Comparison of ENCODE assay signal across 19 mouse cellular contexts in genomic region chr7:64056498-64056897, GRCm38 (mm10).
DNase-seq lines count a peak whose midpoint lies in the region; TF ChIP-seq lines count a peak whose summit lies in the region.
"Had no signal": no experiment of that assay in that cellular context is flagged by ENCODE, and none has a peak within 500 bp of the region (broad histone marks: within the 10 kb centered on the region; RNA-seq: fewer than 3 reads in every experiment).

No protein-coding gene starts in this region.

- H3K27me3 ChIP-seq in testis, adult 2 months (ENCODE audit: control insufficient read depth, insufficient read depth, low read length) = no peaks in the 10 kb centered on the region
- H3K27me3 ChIP-seq: embryonic facial prominence, embryonic 12.5 days; forebrain, embryonic 15.5 days; megakaryocyte, embryonic 14.5 days had no signal

- H3K36me3 ChIP-seq in testis, adult 2 months (ENCODE audit: control insufficient read depth, insufficient read depth, low read length) = no peaks in the 10 kb centered on the region
- H3K36me3 ChIP-seq: embryonic facial prominence, embryonic 12.5 days; forebrain, embryonic 15.5 days; hindbrain, embryonic 10.5 days; limb, embryonic 10.5 days had no signal

- H3K4me1 ChIP-seq in testis, adult 2 months (ENCODE audit: control insufficient read depth, insufficient read depth, low read length) = 0 out of 2 replicates have a peak, but pooled peaks cover 4% of the 10 kb centered on the region
- H3K4me1 ChIP-seq: embryonic facial prominence, embryonic 12.5 days had no signal

- H3K4me3 ChIP-seq in layer of hippocampus, adult 2 months = no peak overlapping the region
- peak overlapping the region; percentile 72 for H3K4me3 ChIP-seq in testis, adult 2 months (ENCODE audit: control insufficient read depth, low read depth, low read length)
- H3K4me3 ChIP-seq: embryonic facial prominence, embryonic 12.5 days; erythroblast, embryonic 14.5 days; forebrain, embryonic 15.5 days; hindbrain, embryonic 10.5 days; limb, embryonic 10.5 days had no signal

- no peak for TF ChIP-seq POLR2A in testis, adult 2 months (IDR thresholded peaks at IDR 0.05; ENCODE audit: control insufficient read depth, low read depth, low read length)

- TF ChIP-seq CTCF in layer of hippocampus, adult 2 months (conservative IDR thresholded peaks at IDR 0.05) = peak; percentile 51
- no peak for TF ChIP-seq CTCF in testis, adult 2 months (IDR thresholded peaks at IDR 0.05; ENCODE audit: control insufficient read depth, insufficient read depth, insufficient replicate concordance, low read depth, low read length)

- DNase-seq in cerebellum, adult 18-20 months = peak; percentile 36 to 45
- DNase-seq in cerebellum, adult 8-10 months = no peak
- DNase-seq in layer of hippocampus, adult 2 months (ENCODE audit: low spot score in 2 of 2) = no peak
- DNase-seq in layer of hippocampus, adult 9-10 months (ENCODE audit: low spot score) = no peak
- no peak for DNase-seq in testis, postnatal 10 days (ENCODE audit: low spot score)
- no peak for DNase-seq in neural tube, embryonic 10.5 days (ENCODE audit: extremely low spot score, low spot score)
- DNase-seq: adrenal gland, postnatal 25 days; gastrocnemius, postnatal 36 days; kidney, adult 2 months; kidney, postnatal 10 days; retina, postnatal 1 day; thymus, postnatal 36 days had no signal

- H3K27ac ChIP-seq in layer of hippocampus, adult 2 months = no peak overlapping the region
- H3K27ac ChIP-seq in testis, adult 2 months (ENCODE audit: control insufficient read depth, insufficient read depth, low read depth, low read length) = no peak overlapping the region
- H3K27ac ChIP-seq: embryonic facial prominence, embryonic 12.5 days; forebrain, embryonic 15.5 days; hindbrain, embryonic 10.5 days; limb, embryonic 10.5 days had no signal

Comparison
In these comparisons a context has a peak if more than half of its experiments do, and no peak if none do; other contexts are left out.
1. DNase-seq: peak in cerebellum, adult 18-20 months (2 of 2); none in cerebellum, adult 8-10 months (single experiment), layer of hippocampus, adult 2 months (0 of 2), layer of hippocampus, adult 9-10 months (single experiment), testis, postnatal 10 days (single experiment) and neural tube, embryonic 10.5 days (single experiment).